Mouse (Mus musculus) small intestine, adult 2 months (tissue): ENCODE data around the gene Ptprb.

Source experiments
- CTCF ChIP-seq: fragments of 200-500 bp; IDR thresholded peaks from 2 replicates; pipeline ENCODE4 v1.5.1; 2012; ENCODE audit warnings: low read depth, mild to moderate bottlenecking, control low read depth, inconsistent platforms, low read length, moderate library complexity, mixed read lengths; ENCODE audit not compliant: insufficient replicate concordance, insufficient read length; ENCODE audit errors: extremely low read depth
- POLR2A ChIP-seq: fragments of 200-500 bp; IDR thresholded peaks from 2 replicates; pipeline ENCODE4 v1.6.1; 2012; ENCODE audit warnings: low read depth, mild to moderate bottlenecking, control low read depth, inconsistent platforms, low read length, moderate library complexity

- TF ChIP-seq POLR2A, result no peak
- TF ChIP-seq CTCF, result no peak
Measured at GRCm38 (mm10) chr10:116384401-116384800, 109.1 kb downstream of the Ptprb start.
